Mouse (Mus musculus) embryonic fibroblast, embryonic 13.5 days (primary cell): ENCODE results near the gene Gzma.

Source experiments
- CTCF ChIP-seq: IDR thresholded peaks from 2 replicates; pipeline ENCODE4 v1.5.1; 2011; ENCODE audit warnings: mild to moderate bottlenecking, control low read depth, low read length, moderate library complexity, borderline replicate concordance; ENCODE audit not compliant: insufficient read depth
- POLR2A ChIP-seq: IDR thresholded peaks from 2 replicates; pipeline ENCODE4 v1.6.1; 2011; ENCODE audit warnings: low read depth, mild to moderate bottlenecking, control low read depth, low read length, moderate library complexity

- no peak for TF ChIP-seq CTCF
- no peak for TF ChIP-seq POLR2A
These were observed 21.8 kb downstream of the Gzma start for GRCm38 (mm10) chr13:113079021-113079420.
